Mouse (Mus musculus): ENCODE results near the gene Ryr2. TPM values are rescaled to one million over a fixed set of nuclear protein-coding genes. Genes with fewer than 3 reads are reported as not detected.

Ryr2 gene
- polyA plus RNA-seq, 2 experiments = 0.16 to 0.19 TPM

- H3K9me3 ChIP-seq (ENCODE audit: control insufficient read depth, low read length) = no peaks in the 10 kb centered on the region
- H3K36me3 ChIP-seq (replicated peaks; ENCODE audit: control insufficient read depth, insufficient read depth, low read depth) = no peaks in the 10 kb centered on the region
- ATAC-seq (ENCODE audit: insufficient read depth) (no peak), DNase-seq (ENCODE audit: low read depth in 3 of 3, low spot score in 3 of 3) (no peak)
- no peak overlapping the region for H3K4me2 ChIP-seq (ENCODE audit: low read depth)
- no peak overlapping the region for H3K9ac ChIP-seq (replicated peaks)
- no peak overlapping the region for H3K4me3 ChIP-seq (ENCODE audit: insufficient read depth in 1 of 2, low read depth in 2 of 2, low read length in 2 of 2)
- H3K4me1 ChIP-seq (replicated peaks; ENCODE audit: control insufficient read depth in 2 of 2, insufficient read depth in 2 of 2, low read length in 1 of 2) = no peaks in the 10 kb centered on the region
- no peak overlapping the region for H3K27ac ChIP-seq
- no peaks in the 10 kb centered on the region for H3K27me3 ChIP-seq (ENCODE audit: control insufficient read depth, insufficient read depth, low read length)
- 70% methylated on average over 4 of the region's 4 CpGs for WGBS (ENCODE audit: insufficient replicate concordance)
- TF ChIP-seq EP300 (IDR thresholded peaks at IDR 0.05; ENCODE audit: low read depth) (no peak), CTCF (IDR thresholded peaks at IDR 0.05; ENCODE audit: low read depth) (no peak)
Observed at GRCm38 (mm10) chr13:11523612-11524011, 583.1 kb downstream of the Ryr2 start.

GRCm38 (mm10) chr13:11520765-11521164 is 586.0 kb downstream of the Ryr2 start:
- Histone ChIP-seq H3K4me3 (ENCODE audit: insufficient read depth in 1 of 2, low read depth in 2 of 2, low read length in 2 of 2) (no peak overlapping the region), H3K4me1 (replicated peaks; ENCODE audit: control insufficient read depth in 2 of 2, insufficient read depth in 2 of 2, low read length in 1 of 2) (no peaks in the 10 kb centered on the region), H3K27ac (no peak overlapping the region), H3K9ac (replicated peaks) (no peak overlapping the region), H3K9me3 (ENCODE audit: control insufficient read depth, low read length) (no peaks in the 10 kb centered on the region), H3K27me3 (ENCODE audit: control insufficient read depth, insufficient read depth, low read length) (no peaks in the 10 kb centered on the region), H3K36me3 (replicated peaks; ENCODE audit: control insufficient read depth, insufficient read depth, low read depth) (no peaks in the 10 kb centered on the region), H3K4me2 (ENCODE audit: low read depth) (no peak overlapping the region)
- DNase-seq (ENCODE audit: low read depth in 3 of 3, low spot score in 3 of 3) (no peak), ATAC-seq (ENCODE audit: insufficient read depth) (no peak)
- 60% methylated on average over 2 of the region's 2 CpGs for WGBS (ENCODE audit: insufficient replicate concordance)
- TF ChIP-seq CTCF (IDR thresholded peaks at IDR 0.05; ENCODE audit: low read depth) (no peak), EP300 (IDR thresholded peaks at IDR 0.05; ENCODE audit: low read depth) (no peak)

GRCm38 (mm10) chr13:11511540-11512177 is 595.1 kb downstream of the Ryr2 start:
- no peaks in the 10 kb centered on the region for H3K27me3 ChIP-seq (ENCODE audit: control insufficient read depth, insufficient read depth, low read length)
- no peak for TF ChIP-seq CTCF (IDR thresholded peaks at IDR 0.05; ENCODE audit: low read depth)
- no peak for TF ChIP-seq EP300 (IDR thresholded peaks at IDR 0.05; ENCODE audit: low read depth)
- H3K9ac ChIP-seq (replicated peaks) = no peak overlapping the region
- DNase-seq (ENCODE audit: low read depth in 3 of 3, low spot score in 3 of 3) = no peak
- no peak overlapping the region for H3K27ac ChIP-seq
- ATAC-seq (ENCODE audit: insufficient read depth) = no peak
- no peaks in the 10 kb centered on the region for H3K9me3 ChIP-seq (ENCODE audit: control insufficient read depth, low read length)
- H3K4me1 ChIP-seq (replicated peaks; ENCODE audit: control insufficient read depth in 2 of 2, insufficient read depth in 2 of 2, low read length in 1 of 2) = no peaks in the 10 kb centered on the region
- H3K4me3 ChIP-seq (ENCODE audit: insufficient read depth in 1 of 2, low read depth in 2 of 2, low read length in 2 of 2) = no peak overlapping the region
- 39% methylated on average over 2 of the region's 2 CpGs for WGBS (ENCODE audit: insufficient replicate concordance)
- no peak overlapping the region for H3K4me2 ChIP-seq (ENCODE audit: low read depth)
- no peaks in the 10 kb centered on the region for H3K36me3 ChIP-seq (replicated peaks; ENCODE audit: control insufficient read depth, insufficient read depth, low read depth)

Other genes with a start within 250 kb of the Ryr2 start
- gene Mtr, start 151.2 kb upstream of the Ryr2 start, polyA plus RNA-seq (2012; rRNA removed) = 3.5 and 4.0 TPM in 2 replicates
- gene Mtr, start 151.2 kb upstream of the Ryr2 start, polyA plus RNA-seq (2014; fragmentation: Nextera tagmentation; extraction: Ambion mirVana) = 9.6 and 11.7 TPM in 2 replicates
- 0.08 and 0.16 TPM in 2 replicates for gene Actn2, start 233.8 kb upstream of the Ryr2 start, polyA plus RNA-seq (2012; rRNA removed)
- gene Actn2, start 233.8 kb upstream of the Ryr2 start, polyA plus RNA-seq (2014; fragmentation: Nextera tagmentation; extraction: Ambion mirVana) = 0.37 TPM in 1 of 2 replicates, not detected in the other

Measured in liver, embryonic 14.5 days (tissue).